Mouse (Mus musculus) heart, postnatal 10 days (tissue): ENCODE measurements around the gene Itpr1. TPM values are rescaled to one million over a fixed set of nuclear protein-coding genes. Genes with fewer than 3 reads are reported as not detected.

ENCODE experiments used
- DNase-seq, 2 experiments: peaks; one replicate each; pipeline ENCODE4 v3.0.0; 2021
- intact Hi-C: fragments of 180-260 bp; cut with DNase I; formaldehyde crosslinking; loops from one replicate; pipeline ENCODE4 v1.15.1; 2025
- total RNA-seq, 2 experiments: library from RNA; stranded (reverse); gene quantifications; 2 replicates each; pipeline ENCODE4 v1.2.3; 2021

Itpr1 gene
- total RNA-seq, 2 experiments from 2014 or later, result 66.2 TPM

- no peak for DNase-seq
- intact Hi-C loops, result no loop called here
These were observed 241.4 kb downstream of the Itpr1 start for GRCm38 (mm10) chr6:108454061-108454891.

- DNase-seq, result no peak
- intact Hi-C loops, result no loop called here
These were observed 242.3 kb downstream of the Itpr1 start for GRCm38 (mm10) chr6:108454979-108455836.

- intact Hi-C loops, result loop anchor here (2.0 kb wide), 1 partner anchor 202 kb away; no protein-coding TSS in a partner anchor
- peak; percentile 58 to 65 for DNase-seq
These were observed 243.6 kb downstream of the Itpr1 start for GRCm38 (mm10) chr6:108456231-108457062.

GRCm38 (mm10) chr6:108457063-108457405 is 244.1 kb downstream of the Itpr1 start:
- intact Hi-C loops, result loop anchor here (2.0 kb wide), 1 partner anchor 202 kb away; no protein-coding TSS in a partner anchor

GRCm38 (mm10) chr6:108457516-108458181 is 244.8 kb downstream of the Itpr1 start:
- intact Hi-C loops, result loop anchor here (2.0 kb wide), 1 partner anchor 201 kb away; no protein-coding TSS in a partner anchor
- DNase-seq, result peak; percentile 56 to 59

More at GRCm38 (mm10) chr6:108457063-108457405, 244.1 kb downstream of the Itpr1 start:
- DNase-seq, result peak; percentile 37 to 50

- DNase-seq, result peak; percentile 37 to 41
- intact Hi-C loops, result no loop called here
These were observed 245.3 kb downstream of the Itpr1 start for GRCm38 (mm10) chr6:108458182-108458571.

- intact Hi-C loops, result no loop called here
- DNase-seq, result no peak
These were observed 245.9 kb downstream of the Itpr1 start for GRCm38 (mm10) chr6:108458826-108459225.

GRCm38 (mm10) chr6:108464308-108464979 is 251.5 kb downstream of the Itpr1 start:
- DNase-seq, result peak; percentile 37 to 50
- intact Hi-C loops, result no loop called here

GRCm38 (mm10) chr6:108465159-108465558 is 252.3 kb downstream of the Itpr1 start:
- intact Hi-C loops, result no loop called here
- DNase-seq, result no peak

GRCm38 (mm10) chr6:108466061-108466531 is 253.2 kb downstream of the Itpr1 start:
- intact Hi-C loops, result no loop called here
- DNase-seq, result no peak

GRCm38 (mm10) chr6:108467597-108467996 is 254.7 kb downstream of the Itpr1 start:
- intact Hi-C loops, result no loop called here
- peak in 1 of 2 experiments; percentile 32 for DNase-seq

GRCm38 (mm10) chr6:108468226-108468825 is 255.4 kb downstream of the Itpr1 start:
- no peak for DNase-seq
- intact Hi-C loops, result no loop called here

- intact Hi-C loops, result no loop called here
These were observed 259.0 kb downstream of the Itpr1 start for GRCm38 (mm10) chr6:108471878-108472277.

GRCm38 (mm10) chr6:108472748-108473147 is 259.9 kb downstream of the Itpr1 start:
- intact Hi-C loops, result no loop called here

More at GRCm38 (mm10) chr6:108471878-108472277, 259.0 kb downstream of the Itpr1 start:
- no peak for DNase-seq

GRCm38 (mm10) chr6:108476797-108477235 is 263.9 kb downstream of the Itpr1 start:
- intact Hi-C loops, result no loop called here
- DNase-seq, result peak; percentile 56 to 63

More at GRCm38 (mm10) chr6:108472748-108473147, 259.9 kb downstream of the Itpr1 start:
- DNase-seq, result no peak

GRCm38 (mm10) chr6:108477602-108478001 is 264.7 kb downstream of the Itpr1 start:
- no peak for DNase-seq
- intact Hi-C loops, result no loop called here

GRCm38 (mm10) chr6:108481190-108481589 is 268.3 kb downstream of the Itpr1 start:
- DNase-seq, result no peak
- intact Hi-C loops, result no loop called here

- DNase-seq, result no peak
- intact Hi-C loops, result no loop called here
These were observed 269.6 kb downstream of the Itpr1 start for GRCm38 (mm10) chr6:108482464-108482863.
